Mouse (Mus musculus): ENCODE measurements around the gene Exoc3. TPM values are rescaled to one million over a fixed set of nuclear protein-coding genes. Genes with fewer than 3 reads are reported as not detected.

Gene Exoc3
- total RNA-seq (2017) = 64.6 and 75.3 TPM in 2 replicates

- peak; percentile 99 for ATAC-seq (ENCODE audit: extremely low read depth, insufficient number of reproducible peaks, low FRiP score, poor library complexity, severe bottlenecking)
Measured at GRCm38 (mm10) chr13:74208317-74208985, at the start of gene Exoc3. Gene Exoc3, minus strand, starts transcription at chr13:74208732.

GRCm38 (mm10) chr13:74246494-74246893 is 38.0 kb upstream of the Exoc3 start:
- no peak for ATAC-seq (ENCODE audit: extremely low read depth, insufficient number of reproducible peaks, low FRiP score, poor library complexity, severe bottlenecking)

GRCm38 (mm10) chr13:74245899-74246231 is 37.3 kb upstream of the Exoc3 start:
- ATAC-seq (ENCODE audit: extremely low read depth, insufficient number of reproducible peaks, low FRiP score, poor library complexity, severe bottlenecking) = no peak

- no peak for ATAC-seq (ENCODE audit: extremely low read depth, insufficient number of reproducible peaks, low FRiP score, poor library complexity, severe bottlenecking)
Measured at GRCm38 (mm10) chr13:74245214-74245898, 36.8 kb upstream of the Exoc3 start.

- ATAC-seq (ENCODE audit: extremely low read depth, insufficient number of reproducible peaks, low FRiP score, poor library complexity, severe bottlenecking) = no peak
Measured at GRCm38 (mm10) chr13:74237574-74237973, 29.0 kb upstream of the Exoc3 start.

- ATAC-seq (ENCODE audit: extremely low read depth, insufficient number of reproducible peaks, low FRiP score, poor library complexity, severe bottlenecking) = no peak
Measured at GRCm38 (mm10) chr13:74220659-74221058, 12.1 kb upstream of the Exoc3 start.

- ATAC-seq (ENCODE audit: extremely low read depth, insufficient number of reproducible peaks, low FRiP score, poor library complexity, severe bottlenecking) = no peak
Measured at GRCm38 (mm10) chr13:74218441-74218840, 9.9 kb upstream of the Exoc3 start.

GRCm38 (mm10) chr13:74208986-74209345 is 434 bp upstream of the Exoc3 start:
- 0 out of 2 replicates have a peak, but pooled peaks have one; percentile 2 for ATAC-seq (ENCODE audit: extremely low read depth, insufficient number of reproducible peaks, low FRiP score, poor library complexity, severe bottlenecking)

GRCm38 (mm10) chr13:74196451-74196850 is 12.1 kb downstream of the Exoc3 start:
- ATAC-seq (ENCODE audit: extremely low read depth, insufficient number of reproducible peaks, low FRiP score, poor library complexity, severe bottlenecking) = no peak

GRCm38 (mm10) chr13:74192613-74193012 is 15.9 kb downstream of the Exoc3 start:
- peak; percentile 33; the same call in 1 of the 2 replicates for ATAC-seq (ENCODE audit: extremely low read depth, insufficient number of reproducible peaks, low FRiP score, poor library complexity, severe bottlenecking)

GRCm38 (mm10) chr13:74183011-74183695 is 25.4 kb downstream of the Exoc3 start:
- ATAC-seq (ENCODE audit: extremely low read depth, insufficient number of reproducible peaks, low FRiP score, poor library complexity, severe bottlenecking) = no peak

GRCm38 (mm10) chr13:74172036-74172435 is 36.5 kb downstream of the Exoc3 start:
- ATAC-seq (ENCODE audit: extremely low read depth, insufficient number of reproducible peaks, low FRiP score, poor library complexity, severe bottlenecking) = no peak

- no peak for ATAC-seq (ENCODE audit: extremely low read depth, insufficient number of reproducible peaks, low FRiP score, poor library complexity, severe bottlenecking)
Measured at GRCm38 (mm10) chr13:74169446-74170164, 38.9 kb downstream of the Exoc3 start.

GRCm38 (mm10) chr13:74167492-74167891 is 41.0 kb downstream of the Exoc3 start:
- no peak for ATAC-seq (ENCODE audit: extremely low read depth, insufficient number of reproducible peaks, low FRiP score, poor library complexity, severe bottlenecking)

- peak; percentile 11; the same call in 1 of the 2 replicates for ATAC-seq (ENCODE audit: extremely low read depth, insufficient number of reproducible peaks, low FRiP score, poor library complexity, severe bottlenecking)
Measured at GRCm38 (mm10) chr13:74167057-74167413, 41.5 kb downstream of the Exoc3 start.

- peak; percentile 47 for ATAC-seq (ENCODE audit: extremely low read depth, insufficient number of reproducible peaks, low FRiP score, poor library complexity, severe bottlenecking)
Measured at GRCm38 (mm10) chr13:74166348-74167056, 42.0 kb downstream of the Exoc3 start.

GRCm38 (mm10) chr13:74147327-74147726 is 61.2 kb downstream of the Exoc3 start:
- no peak for ATAC-seq (ENCODE audit: extremely low read depth, insufficient number of reproducible peaks, low FRiP score, poor library complexity, severe bottlenecking)

- ATAC-seq (ENCODE audit: extremely low read depth, insufficient number of reproducible peaks, low FRiP score, poor library complexity, severe bottlenecking) = no peak
Measured at GRCm38 (mm10) chr13:74145983-74146622, 62.4 kb downstream of the Exoc3 start.
